Mouse (Mus musculus) lung, adult 2 months (tissue): Measurements from ENCODE around the gene Gm13101.
"Not testable (repeated sequence)": the region's sequence is repeated elsewhere in the genome, so short reads cannot be mapped to it uniquely, and the experiment has no call there.

Source experiments
- CTCF ChIP-seq: fragments of 200-500 bp; IDR thresholded peaks from 2 replicates; pipeline ENCODE4 v1.5.1; 2011; ENCODE audit warnings: mild to moderate bottlenecking, low read length, control low read depth; ENCODE audit not compliant: insufficient read depth
- POLR2A ChIP-seq: fragments of 200-500 bp; IDR thresholded peaks from 2 replicates; pipeline ENCODE4 v1.6.1; 2011; ENCODE audit warnings: low read depth, mild to moderate bottlenecking, control low read depth, low read length, borderline replicate concordance; ENCODE audit errors: extremely low read depth

DNA sequence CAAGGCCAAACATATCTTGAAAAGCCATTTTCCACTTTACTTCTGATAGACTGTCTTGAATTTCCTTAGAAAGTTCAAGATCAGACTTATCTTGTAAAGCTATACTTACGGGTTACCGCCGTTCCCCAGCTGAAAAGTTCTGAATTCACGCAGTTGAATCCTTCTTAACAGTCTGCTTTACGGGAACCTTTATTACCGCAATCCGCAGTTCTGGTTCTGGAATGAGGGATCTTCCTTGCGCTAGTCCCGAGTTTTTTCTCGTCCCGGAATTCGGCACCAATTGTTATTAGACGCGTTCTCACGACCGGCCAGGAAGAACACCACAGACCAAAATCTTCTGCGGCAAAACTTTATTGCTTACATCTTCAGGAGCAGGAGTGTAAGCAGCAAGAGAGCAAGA lies 21.4 kb upstream of the Gm13101 start:
- not testable (repeated sequence) for TF ChIP-seq POLR2A, CTCF
